Mouse (Mus musculus) CH12.LX (cell line): ENCODE data around the gene Ctnnd2. TPM values are rescaled to one million over a fixed set of nuclear protein-coding genes. Genes with fewer than 3 reads are reported as not detected.
A peak's percentile ranks its signal among the peaks of the same experiment; 100 is the strongest.

ENCODE experiments used
- DNase-seq: peaks from one replicate; pipeline ENCODE4 v3.0.0-alpha.2; 2013; ENCODE audit errors: extremely low read depth
- H3K27ac ChIP-seq: 2 replicates; pipeline ENCODE4 v1.5.1; 2012; ENCODE audit warnings: low read depth, mild to moderate bottlenecking, control low read depth, moderate library complexity; ENCODE audit not compliant: insufficient read depth
- H3K27me3 ChIP-seq: replicated peaks from 2 replicates; pipeline ENCODE3; 2012; ENCODE audit warnings: inconsistent platforms
- H3K36me3 ChIP-seq, 2 experiments: replicated peaks in 1 of 2; 2 replicates each; pipeline versions ENCODE3 to v1.6.1; 2012; ENCODE audit warnings: inconsistent platforms in 1 of 2, low read length in 1 of 2, mild to moderate bottlenecking in 1 of 2, mixed read lengths in 1 of 2, moderate library complexity in 1 of 2; ENCODE audit not compliant: control insufficient read depth in 1 of 2, insufficient read depth in 1 of 2
- H3K4me1 ChIP-seq, 2 experiments: 2 replicates each; pipeline ENCODE4 v1.6.1; 2012; ENCODE audit warnings: inconsistent platforms in 1 of 2, moderate library complexity in 1 of 2; ENCODE audit not compliant: insufficient read depth in 2 of 2, control insufficient read depth in 1 of 2
- H3K4me2 ChIP-seq: 2 replicates; pipeline ENCODE4 v1.6.1; 2012; ENCODE audit warnings: low read depth, mild to moderate bottlenecking, control low read depth; ENCODE audit not compliant: poor library complexity, insufficient read depth, severe bottlenecking
- H3K4me3 ChIP-seq, 3 experiments: fragments of 150-350 bp in 1 of 3; sonication (generic) in 1 of 3; replicated peaks in 1 of 3; 2 replicates each; pipeline versions ENCODE3 to v1.5.1; 2011 to 2012; ENCODE audit warnings: low read depth in 2 of 3, low read length in 2 of 3, mild to moderate bottlenecking in 2 of 3, moderate library complexity in 2 of 3, control low read depth in 1 of 3, improper control_type of control experiment in 1 of 3, inconsistent platforms in 1 of 3, mixed read lengths in 1 of 3; ENCODE audit not compliant: poor library complexity in 1 of 3
- H3K79me2 ChIP-seq: replicated peaks from 2 replicates; pipeline ENCODE4 v1.6.1; 2012; ENCODE audit warnings: mild to moderate bottlenecking, moderate library complexity; ENCODE audit not compliant: control insufficient read depth, poor library complexity, insufficient read depth, severe bottlenecking; ENCODE audit errors: extremely low read depth
- H3K9ac ChIP-seq: 2 replicates; pipeline ENCODE4 v1.6.1; 2012; ENCODE audit warnings: low read depth, mild to moderate bottlenecking, control low read depth, moderate library complexity; ENCODE audit not compliant: insufficient read depth
- H3K9me3 ChIP-seq: replicated peaks from 2 replicates; pipeline ENCODE3; 2012; ENCODE audit warnings: low read length, inconsistent platforms, mixed read lengths
- CHD1 ChIP-seq: IDR thresholded peaks from 2 replicates; pipeline ENCODE4 v1.6.1; 2012; ENCODE audit warnings: low read depth, low read length, improper control_type of control experiment, inconsistent platforms
- CHD2 ChIP-seq: IDR thresholded peaks from 2 replicates; pipeline ENCODE4 v1.6.1; 2011; ENCODE audit warnings: low read length, improper control_type of control experiment
- CTCF ChIP-seq, 2 experiments: IDR thresholded peaks in 1 of 2; conservative IDR thresholded peaks in 1 of 2; 2 replicates each; pipeline ENCODE4 v1.5.1; 2011 to 2012; ENCODE audit warnings: low read depth in 2 of 2, low read length in 2 of 2, improper control_type of control experiment in 1 of 2, inconsistent platforms in 1 of 2, mild to moderate bottlenecking in 1 of 2, moderate library complexity in 1 of 2
- E2F4 ChIP-seq: IDR thresholded peaks from 2 replicates; pipeline ENCODE4 v1.6.1; 2011; ENCODE audit warnings: low read depth, low read length, improper control_type of control experiment; ENCODE audit not compliant: insufficient replicate concordance
- ETS1 ChIP-seq: conservative IDR thresholded peaks from 2 replicates; pipeline ENCODE4 v1.6.1; 2012; ENCODE audit warnings: low read depth, mild to moderate bottlenecking, inconsistent platforms, low read length, improper control_type of control experiment, moderate library complexity
- GABPA ChIP-seq: IDR thresholded peaks from 2 replicates; pipeline ENCODE4 v1.6.1; 2012; ENCODE audit warnings: low read depth, low read length, improper control_type of control experiment, inconsistent platforms; ENCODE audit not compliant: insufficient replicate concordance
- IRF4 ChIP-seq: IDR thresholded peaks from 2 replicates; pipeline ENCODE4 v1.6.1; 2014; ENCODE audit warnings: low read depth, mild to moderate bottlenecking, inconsistent platforms, low read length, improper control_type of control experiment
- KAT2A ChIP-seq: IDR thresholded peaks from 2 replicates; pipeline ENCODE4 v1.6.1; 2012; ENCODE audit warnings: low read length, improper control_type of control experiment, inconsistent platforms; ENCODE audit not compliant: insufficient replicate concordance
- MAFK ChIP-seq: IDR thresholded peaks from 2 replicates; pipeline ENCODE4 v1.6.1; 2011; ENCODE audit warnings: low read length, improper control_type of control experiment; ENCODE audit not compliant: insufficient replicate concordance
- MAX ChIP-seq: IDR thresholded peaks from 2 replicates; pipeline ENCODE4 v1.6.1; 2011; ENCODE audit warnings: low read length, improper control_type of control experiment
- MAZ ChIP-seq: IDR thresholded peaks from 2 replicates; pipeline ENCODE4 v1.6.1; 2012; ENCODE audit warnings: low read depth, mild to moderate bottlenecking, inconsistent platforms, low read length, improper control_type of control experiment, moderate library complexity
- MYC ChIP-seq: IDR thresholded peaks from 2 replicates; pipeline ENCODE4 v1.6.1; 2011; ENCODE audit warnings: low read depth, mild to moderate bottlenecking, improper control_type of control experiment, low read length
- NRF1 ChIP-seq: IDR thresholded peaks from 2 replicates; pipeline ENCODE4 v1.6.1; 2014; ENCODE audit warnings: low read depth, mild to moderate bottlenecking, inconsistent platforms, low read length, improper control_type of control experiment, moderate library complexity
- PAX5 ChIP-seq: IDR thresholded peaks from 2 replicates; pipeline ENCODE4 v1.6.1; 2012; ENCODE audit warnings: low read length, inconsistent platforms, mixed read lengths
- RCOR1 ChIP-seq: conservative IDR thresholded peaks from 2 replicates; pipeline ENCODE4 v1.6.1; 2012; ENCODE audit warnings: low read depth, mild to moderate bottlenecking, inconsistent platforms, low read length, improper control_type of control experiment
- SIN3A ChIP-seq: IDR thresholded peaks from 2 replicates; pipeline ENCODE4 v1.6.1; 2012; ENCODE audit warnings: low read length, improper control_type of control experiment, inconsistent platforms
- TCF12 ChIP-seq: IDR thresholded peaks from 2 replicates; pipeline ENCODE4 v1.6.1; 2014; ENCODE audit warnings: low read depth, mild to moderate bottlenecking, inconsistent platforms, low read length, improper control_type of control experiment
- USF1 ChIP-seq: IDR thresholded peaks from 2 replicates; pipeline ENCODE4 v1.6.1; 2014; ENCODE audit warnings: low read depth, mild to moderate bottlenecking, inconsistent platforms, low read length, improper control_type of control experiment
- ZC3H11A ChIP-seq: IDR thresholded peaks from 2 replicates; pipeline ENCODE4 v1.6.1; 2012; ENCODE audit warnings: low read depth, mild to moderate bottlenecking, inconsistent platforms, low read length, improper control_type of control experiment
- ZMIZ1 ChIP-seq: IDR thresholded peaks from 2 replicates; pipeline ENCODE4 v1.6.1; 2012; ENCODE audit warnings: low read depth, mild to moderate bottlenecking, inconsistent platforms, low read length, improper control_type of control experiment
- ZNF384 ChIP-seq: IDR thresholded peaks from 2 replicates; pipeline ENCODE4 v1.6.1; 2012; ENCODE audit warnings: low read depth, low read length, improper control_type of control experiment, inconsistent platforms
- dilution Hi-C: fragments of 300-500 bp; cut with MboI; formaldehyde crosslinking; loops from 2 replicates; pipeline ENCODE4 v1.14.3; 2020; ENCODE audit warnings: low sequenced_read_pairs; ENCODE audit not compliant: extremely low pct_unique_long_range_greater_than_20kb, extremely low pct_ligation_motif_present
- in situ Hi-C: fragments of 300-500 bp; cut with MboI; formaldehyde crosslinking; loops from 3 replicates; pipeline ENCODE4 v1.14.3; 2019; ENCODE audit warnings: low sequenced_read_pairs, low pct_ligation_motif_present, low pct_unique_long_range_greater_than_20kb, mixed read lengths
- polyA plus RNA-seq: library from polyadenylated mRNA; unstranded; fragments of >175 nt; gene quantifications from 2 replicates; pipeline ENCODE4 v1.2.1, GENCODE M21; 2012; ENCODE audit warnings: low read depth; ENCODE audit not compliant: insufficient read length
- total RNA-seq, 2 experiments: library from RNA; depleted of rRNA; stranded (reverse); fragments of 300-350 nt in 1 of 2; fragments of >200 nt in 1 of 2; gene quantifications; 2 replicates each; pipeline ENCODE4 v1.2.3; 2012 to 2014

The Ctnnd2 gene
- total and polyA plus RNA-seq, 3 experiments: 0.23 TPM; not detected in 2

GRCm38 (mm10) chr15:30401111-30401510 lies 228.7 kb downstream of the Ctnnd2 start:
- Histone ChIP-seq H3K4me3 (no peak overlapping the region), H3K9ac (no peak overlapping the region), H3K27me3 (no peaks in the 10 kb centered on the region), H3K27ac (no peak overlapping the region), H3K36me3 (no peaks in the 10 kb centered on the region), H3K4me2 (no peak overlapping the region), H3K79me2 (no peaks in the 10 kb centered on the region), H3K4me1 (no peaks in the 10 kb centered on the region), H3K9me3 (no peaks in the 10 kb centered on the region)
- no peak for TF ChIP-seq MAZ
- no peak for TF ChIP-seq MAX
- TF ChIP-seq MAFK: no peak
- no peak for TF ChIP-seq NRF1
- no peak for TF ChIP-seq ETS1
- TF ChIP-seq SIN3A: no peak
- TF ChIP-seq CHD2: no peak
- TF ChIP-seq GABPA: no peak
- no peak for TF ChIP-seq ZMIZ1
- TF ChIP-seq PAX5: no peak
- TF ChIP-seq RCOR1: no peak
- TF ChIP-seq CTCF (conservative IDR thresholded peaks at IDR 0.05 in 1 of 2, IDR thresholded peaks at IDR 0.05 in 1 of 2; ENCODE audit: low read depth in 2 of 2, low read length in 2 of 2): no peak
- no peak for TF ChIP-seq ZC3H11A
- TF ChIP-seq KAT2A: no peak
- no peak for TF ChIP-seq USF1
- no peak for TF ChIP-seq ZNF384
- TF ChIP-seq IRF4: no peak
- no peak for DNase-seq
- in situ Hi-C loops (no loop called here), dilution Hi-C loops (no loop called here)

DNA sequence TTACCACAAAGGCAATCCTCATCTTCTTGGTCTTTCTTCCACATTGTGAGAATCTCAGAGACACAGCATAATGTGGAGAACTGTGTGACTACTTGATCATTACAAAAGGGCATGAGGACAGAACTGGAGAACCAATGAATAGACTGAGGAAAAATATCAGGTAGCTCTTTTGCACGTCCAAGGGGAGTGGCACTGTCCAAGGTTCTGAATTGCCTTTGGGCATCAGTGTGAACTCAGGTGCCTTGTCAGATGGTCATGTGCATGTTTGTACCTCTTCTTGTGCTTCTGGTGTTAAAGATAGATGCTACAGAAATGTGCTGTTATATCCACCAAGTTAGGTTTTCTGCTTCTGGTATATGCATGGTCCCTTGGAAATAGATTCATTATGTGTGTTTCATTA lies 233.9 kb downstream of the Ctnnd2 start:
- in situ Hi-C loops (no loop called here), dilution Hi-C loops (no loop called here)
- Histone ChIP-seq H3K79me2 (no peaks in the 10 kb centered on the region), H3K27me3 (no peaks in the 10 kb centered on the region), H3K36me3 (no peaks in the 10 kb centered on the region), H3K9me3 (no peaks in the 10 kb centered on the region), H3K4me2 (no peak overlapping the region), H3K4me3 (no peak overlapping the region), H3K4me1 (no peaks in the 10 kb centered on the region), H3K9ac (no peak overlapping the region), H3K27ac (no peak overlapping the region)
- peak; percentile 30 for DNase-seq
- TF ChIP-seq MAZ: no peak
- no peak for TF ChIP-seq IRF4
- TF ChIP-seq CHD2: no peak
- TF ChIP-seq CHD1: no peak
- TF ChIP-seq E2F4: no peak
- TF ChIP-seq MYC: no peak
- no peak for TF ChIP-seq TCF12
- TF ChIP-seq CTCF (conservative IDR thresholded peaks at IDR 0.05 in 1 of 2, IDR thresholded peaks at IDR 0.05 in 1 of 2; ENCODE audit: low read depth in 2 of 2, low read length in 2 of 2): no peak
- no peak for TF ChIP-seq MAX
- no peak for TF ChIP-seq ZMIZ1
